In genomic region chr4:136121844-136122468, GRCm38 (mm10) we compare ENCODE assay signal across 24 mouse cellular contexts. TPM values are rescaled to one million over a fixed set of nuclear protein-coding genes. Genes with fewer than 3 reads are reported as not detected.
A peak's percentile ranks its signal among the peaks of the same experiment; 100 is the strongest.
DNase-seq lines count a peak whose midpoint lies in the region; ATAC-seq lines count a peak whose summit lies in the region.
"Had no signal": no experiment of that assay in that cellular context is flagged by ENCODE, and none has a peak within 500 bp of the region (broad histone marks: within the 10 kb centered on the region; RNA-seq: fewer than 3 reads in every experiment).

No protein-coding gene starts in this region.

- H3K4me1 ChIP-seq in neural tube, embryonic 11.5 days (ENCODE audit: control insufficient read depth, insufficient read depth, low read length) = peaks cover 2% of the 10 kb centered on the region; the same call in 1 of the 2 replicates
- no peaks in the 10 kb centered on the region for H3K4me1 ChIP-seq in neural tube, embryonic 15.5 days

- WGBS in neural tube, embryonic 11.5 days = 86% methylated on average over 7 of the region's 7 CpGs
- WGBS in neural tube, embryonic 15.5 days = 81% methylated on average over 7 of the region's 7 CpGs

- no peak overlapping the region for H3K4me3 ChIP-seq in neural tube, embryonic 11.5 days (ENCODE audit: low read depth, low read length)
- no peak overlapping the region for H3K4me3 ChIP-seq in neural tube, embryonic 15.5 days (replicated peaks)
- H3K4me3 ChIP-seq: embryonic facial prominence, embryonic 10.5 days; embryonic facial prominence, embryonic 12.5 days; erythroblast, embryonic 14.5 days; forebrain, embryonic 10.5 days; forebrain, embryonic 12.5 days had no signal

- no peak overlapping the region for H3K9ac ChIP-seq in neural tube, embryonic 11.5 days (ENCODE audit: low read length)
- no peak overlapping the region for H3K9ac ChIP-seq in neural tube, embryonic 15.5 days (replicated peaks)
- H3K9ac ChIP-seq: embryonic facial prominence, embryonic 12.5 days; forebrain, embryonic 12.5 days had no signal

- no peaks in the 10 kb centered on the region for H3K9me3 ChIP-seq in neural tube, embryonic 11.5 days (ENCODE audit: control insufficient read depth, low read length)
- no peaks in the 10 kb centered on the region for H3K9me3 ChIP-seq in neural tube, embryonic 15.5 days (replicated peaks)
- H3K9me3 ChIP-seq: embryonic facial prominence, embryonic 10.5 days; embryonic facial prominence, embryonic 12.5 days; forebrain, embryonic 10.5 days; forebrain, embryonic 12.5 days had no signal

- no peaks in the 10 kb centered on the region for H3K36me3 ChIP-seq in neural tube, embryonic 11.5 days (ENCODE audit: control insufficient read depth, insufficient read depth, low read length)
- no peaks in the 10 kb centered on the region for H3K36me3 ChIP-seq in neural tube, embryonic 15.5 days
- H3K36me3 ChIP-seq: embryonic facial prominence, embryonic 10.5 days; embryonic facial prominence, embryonic 12.5 days; forebrain, embryonic 10.5 days; forebrain, embryonic 12.5 days had no signal

- ATAC-seq in neural tube, embryonic 11.5 days (ENCODE audit: insufficient read depth, low FRiP score, low TSS enrichment) = no peak
- ATAC-seq in neural tube, embryonic 15.5 days (ENCODE audit: low FRiP score) = no peak
- ATAC-seq: activated CD4-positive, CD25-positive, alpha-beta regulatory T cell, adult 4 months; CD4-positive, CD25-positive, alpha-beta regulatory T cell, adult 4 months; forebrain, embryonic 14.5 days; forebrain, embryonic 16.5 days; Patski had no signal

- H3K27ac ChIP-seq in neural tube, embryonic 11.5 days (ENCODE audit: low read depth, low read length) = peak overlapping the region; percentile 27; the same call in 1 of the 2 replicates
- no peak overlapping the region for H3K27ac ChIP-seq in neural tube, embryonic 15.5 days (replicated peaks)
- H3K27ac ChIP-seq: forebrain, embryonic 12.5 days had no signal

- no peaks in the 10 kb centered on the region for H3K27me3 ChIP-seq in neural tube, embryonic 11.5 days (ENCODE audit: control insufficient read depth, insufficient read depth, low read length)
- no peaks in the 10 kb centered on the region for H3K27me3 ChIP-seq in neural tube, embryonic 15.5 days (replicated peaks)
- H3K27me3 ChIP-seq: embryonic facial prominence, embryonic 12.5 days; forebrain, embryonic 12.5 days; Patski had no signal

- peak; percentile 8 to 37 for DNase-seq in adrenal gland, adult (ENCODE audit: inconsistent age in 2 of 2, low spot score in 1 of 2)
- no peak for DNase-seq in adrenal gland, adult 2 months
- peak; percentile 2 for DNase-seq in neural tube, embryonic 11.5 days (ENCODE audit: low spot score)
- no peak for DNase-seq in heart, postnatal 25 days (ENCODE audit: low spot score)
- DNase-seq: adrenal gland, adult 8-10 months; adrenal gland, postnatal 14 days; adrenal gland, postnatal 36 days; B cell, adult 2 months; cerebellum, adult 11-12 months; cerebellum, adult 2 months; cerebellum, adult 9-10 months; cerebellum, postnatal 10 days; cerebellum, postnatal 25 days had no signal

- no peak overlapping the region for H3K4me2 ChIP-seq in neural tube, embryonic 11.5 days (ENCODE audit: low read depth)
- no peak overlapping the region for H3K4me2 ChIP-seq in neural tube, embryonic 15.5 days
- H3K4me2 ChIP-seq: embryonic facial prominence, embryonic 12.5 days; forebrain, embryonic 12.5 days had no signal

- intact Hi-C loops in heart, postnatal 25 days (cut with DNase I) = no loop called here

RNA-seq across cellular contexts. Expression of gene Id3, which starts 21.3 kb away (rescaled TPM):
- 10 to 100 TPM; 31.5 to 70.5 TPM for total RNA-seq in adrenal gland, adult 2 months (2021)
- 235 and 298 TPM in 2 replicates for polyA plus RNA-seq in adrenal gland, adult 2 months (2012; rRNA removed)
- polyA plus RNA-seq in neural tube, embryonic 11.5 days (2014; fragmentation: Nextera tagmentation; extraction: Ambion mirVana) = 440 and 470 TPM in 2 replicates
- 227 TPM in 2 replicates for polyA plus RNA-seq in neural tube, embryonic 15.5 days (2015; fragmentation: Nextera tagmentation; extraction: Ambion mirVana)
- total RNA-seq in heart, postnatal 25 days (2021) = 10 to 100 TPM; 46.9 to 70.1 TPM

RNA-seq across cellular contexts. Expression of gene E2f2, which starts 50.2 kb away (rescaled TPM):
- 1 to 10 TPM; 1.8 to 5.1 TPM for total RNA-seq in adrenal gland, adult 2 months (2021)
- polyA plus RNA-seq in adrenal gland, adult 2 months (2012; rRNA removed) = 2.9 and 3.0 TPM in 2 replicates
- 7.2 and 7.6 TPM in 2 replicates for polyA plus RNA-seq in neural tube, embryonic 11.5 days (2014; fragmentation: Nextera tagmentation; extraction: Ambion mirVana)
- polyA plus RNA-seq in neural tube, embryonic 15.5 days (2015; fragmentation: Nextera tagmentation; extraction: Ambion mirVana) = 2.1 and 4.4 TPM in 2 replicates
- 1 to 10 TPM; 1.9 to 4.3 TPM for total RNA-seq in heart, postnatal 25 days (2021)

Comparison
In these comparisons a context has a peak if more than half of its experiments do, and no peak if none do; other contexts are left out.
1. DNase-seq: peak in adrenal gland, adult (2 of 2) and neural tube, embryonic 11.5 days (single experiment); none in adrenal gland, adult 2 months (single experiment) and heart, postnatal 25 days (single experiment).